Mouse (Mus musculus) megakaryocyte, embryonic 14.5 days (primary cell): ENCODE measurements around the gene Chmp1a.

Experiments
- FLI1 ChIP-seq: IDR thresholded peaks from 2 replicates; pipeline ENCODE4 v1.6.1; 2012; ENCODE audit warnings: low read length, inconsistent platforms, mixed read lengths
- GATA1 ChIP-seq: IDR thresholded peaks from 3 replicates; pipeline ENCODE4 v1.6.1; 2012; ENCODE audit warnings: mixed read lengths, low read length, inconsistent platforms, borderline replicate concordance

DNA sequence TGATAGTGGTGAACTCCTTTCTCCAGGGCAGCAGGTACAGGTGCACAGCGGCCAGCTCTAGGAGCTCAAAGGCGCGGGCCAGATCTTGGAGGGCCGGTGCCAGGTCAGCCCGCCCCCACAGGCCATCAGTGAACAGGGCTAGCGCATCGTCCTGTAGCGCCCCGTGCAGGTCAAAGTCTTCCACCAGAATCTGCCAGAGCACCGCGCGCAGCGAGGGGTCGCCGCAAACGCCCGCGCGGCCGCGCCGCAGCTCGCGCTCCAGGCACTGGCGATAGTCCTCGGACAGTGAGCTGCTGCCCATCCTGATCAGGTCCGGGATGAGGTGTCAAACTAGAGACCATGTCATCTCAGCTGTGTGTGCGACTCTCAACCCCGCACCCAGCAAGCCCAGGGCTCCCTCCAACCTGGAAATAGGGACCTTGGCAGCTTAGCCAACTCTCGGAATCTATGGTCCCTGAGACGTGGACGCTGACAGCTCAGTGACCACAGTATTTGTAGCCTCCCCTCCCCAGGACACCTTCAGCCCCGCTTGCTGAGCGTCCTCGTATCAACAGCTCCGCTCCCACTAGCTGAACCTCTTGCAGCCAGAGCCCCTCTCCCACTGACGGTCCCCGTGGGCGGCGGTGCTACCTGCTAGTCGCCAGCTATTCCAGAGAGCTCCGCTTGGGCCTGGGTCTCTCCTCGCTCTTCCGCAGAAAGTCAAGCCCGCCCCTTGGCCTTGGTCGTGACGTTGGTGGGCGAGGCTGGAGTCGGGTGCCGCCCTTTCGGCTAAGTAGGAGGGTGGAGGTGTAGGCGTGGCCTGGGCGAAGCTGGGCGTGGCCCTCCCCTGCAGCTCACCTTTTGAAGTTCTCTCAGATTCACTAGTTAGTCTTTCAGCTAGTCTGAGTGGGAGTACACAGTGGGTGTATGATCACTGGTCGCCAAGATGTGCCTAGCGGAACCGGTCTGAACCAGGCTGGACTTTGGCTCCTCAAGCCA lies 23.2 kb upstream of the Chmp1a start, which contains the start of gene Spata2l:
- TF ChIP-seq GATA1 (no peak), FLI1 (no peak)
